33 mouse cellular contexts compared by ENCODE assay signal in genomic region chr3:100636255-100636654, GRCm38 (mm10). TPM values are rescaled to one million over a fixed set of nuclear protein-coding genes. Genes with fewer than 3 reads are reported as not detected.
DNase-seq lines count a peak whose midpoint lies in the region; ATAC-seq and TF ChIP-seq lines count a peak whose summit lies in the region.
"Had no signal": no experiment of that assay in that cellular context is flagged by ENCODE, and none has a peak within 500 bp of the region (broad histone marks: within the 10 kb centered on the region; RNA-seq: fewer than 3 reads in every experiment).

No protein-coding gene starts in this region.

- no peak for TF ChIP-seq CTCF in MEL (IDR thresholded peaks at IDR 0.05 in 2 of 3, conservative IDR thresholded peaks at IDR 0.05 in 1 of 3; ENCODE audit: control insufficient read depth in 1 of 3, insufficient read depth in 1 of 3, low read depth in 2 of 3, low read length in 3 of 3, poor library complexity in 1 of 3, severe bottlenecking in 1 of 3)

- no peaks in the 10 kb centered on the region for H3K27me3 ChIP-seq in liver, embryonic 16.5 days (ENCODE audit: control insufficient read depth, insufficient read depth, low read depth, low read length)
- no peaks in the 10 kb centered on the region for H3K27me3 ChIP-seq in liver, embryonic 12.5 days (replicated peaks)
- H3K27me3 ChIP-seq in MEL (ENCODE audit: control insufficient read depth in 1 of 2, insufficient read depth in 2 of 2, low read length in 2 of 2), result no peaks in the 10 kb centered on the region
- H3K27me3 ChIP-seq: hindbrain, embryonic 12.5 days; intestine, embryonic 15.5 days; limb, embryonic 12.5 days; neural tube, embryonic 12.5 days had no signal

- H3K4me2 ChIP-seq in liver, embryonic 16.5 days (ENCODE audit: low read depth, low read length), result no peak overlapping the region
- H3K4me2 ChIP-seq in liver, embryonic 12.5 days, result no peak overlapping the region
- H3K4me2 ChIP-seq: heart, embryonic 11.5 days; hindbrain, embryonic 12.5 days; intestine, embryonic 15.5 days; limb, embryonic 12.5 days; neural tube, embryonic 12.5 days had no signal

- no peak overlapping the region for H3K4me3 ChIP-seq in liver, embryonic 16.5 days (ENCODE audit: low read depth, low read length)
- no peak overlapping the region for H3K4me3 ChIP-seq in liver, embryonic 12.5 days
- no peak overlapping the region for H3K4me3 ChIP-seq in MEL (ENCODE audit: control insufficient read depth in 1 of 2, insufficient read depth in 1 of 2, low read depth in 2 of 2, low read length in 2 of 2)
- H3K4me3 ChIP-seq: gastrocnemius, adult 2 months; hindbrain, embryonic 12.5 days; intestine, embryonic 15.5 days; limb, embryonic 12.5 days; midbrain, embryonic 10.5 days; myocyte; neural tube, embryonic 12.5 days had no signal

- TF ChIP-seq EP300 in MEL (IDR thresholded peaks at IDR 0.05; ENCODE audit: low read depth in 1 of 2, low read length in 2 of 2), result no peak

- peak; percentile 11 for DNase-seq in MEL (ENCODE audit: low read depth, low spot score)
- peak; percentile 38 for DNase-seq in brain, adult 2 months (ENCODE audit: low read depth, low spot score)
- no peak for DNase-seq in embryo, embryonic 9.5 days (ENCODE audit: extremely low spot score)
- DNase-seq in thymus, postnatal 36 days, result no peak
- DNase-seq in layer of hippocampus, adult 9-10 months (ENCODE audit: low spot score), result no peak
- DNase-seq: adrenal gland, postnatal 10 days; cerebellum, adult 11-12 months; cerebellum, adult 9-11 months; gastrocnemius, adult 2 months; gastrocnemius, postnatal 36 days; heart, adult 18-20 months; heart, postnatal 36 days; kidney, adult 2 months; kidney, postnatal 4 days; layer of hippocampus, postnatal 36 days; lung, adult 2 months; lung, postnatal 10 days; right cerebral cortex, adult 18-20 months; right cerebral cortex, postnatal 4 days; thymus, postnatal 14 days had no signal

- H3K79me2 ChIP-seq in MEL (ENCODE audit: control insufficient read depth, insufficient read depth, low read length, poor library complexity), result no peaks in the 10 kb centered on the region

- 59% methylated on average over 2 of the region's 2 CpGs for WGBS in liver, embryonic 16.5 days (ENCODE audit: insufficient replicate concordance)
- 56% methylated on average over 2 of the region's 2 CpGs for WGBS in liver, embryonic 12.5 days (ENCODE audit: insufficient replicate concordance)

- ATAC-seq in liver, embryonic 16.5 days (ENCODE audit: low read depth), result 0 out of 2 replicates have a peak, but pooled peaks have one; percentile 39
- ATAC-seq in liver, embryonic 12.5 days, result no peak
- ATAC-seq: forebrain, embryonic 14.5 days; hindbrain, postnatal 0 days; intestine, embryonic 15.5 days had no signal

- TF ChIP-seq RAD21 in MEL (IDR thresholded peaks at IDR 0.05; ENCODE audit: low read depth, low read length), result no peak

- TF ChIP-seq POLR2A in MEL (IDR thresholded peaks at IDR 0.05; ENCODE audit: control insufficient read depth in 1 of 2, insufficient read depth in 1 of 2, low read depth in 1 of 2, low read length in 2 of 2, poor library complexity in 1 of 2), result no peak

- no peak overlapping the region for H3K27ac ChIP-seq in liver, embryonic 16.5 days (ENCODE audit: low read length)
- H3K27ac ChIP-seq in liver, embryonic 12.5 days, result no peak overlapping the region
- H3K27ac ChIP-seq in MEL (ENCODE audit: control insufficient read depth, low read depth, low read length), result no peak overlapping the region
- H3K27ac ChIP-seq: gastrocnemius, adult 2 months; hindbrain, embryonic 12.5 days; hindbrain, postnatal 0 days; intestine, embryonic 15.5 days; kidney, postnatal 0 days; limb, embryonic 12.5 days; macrophage; midbrain, embryonic 10.5 days; neural tube, embryonic 12.5 days had no signal

- no peaks in the 10 kb centered on the region for H3K36me3 ChIP-seq in liver, embryonic 16.5 days (ENCODE audit: control insufficient read depth, insufficient read depth)
- H3K36me3 ChIP-seq in liver, embryonic 12.5 days, result peaks cover 15% of the 10 kb centered on the region
- no peaks in the 10 kb centered on the region; a peak in 4 of 4 replicates for H3K36me3 ChIP-seq in MEL (ENCODE audit: control insufficient read depth in 1 of 2, insufficient read depth in 2 of 2, low read length in 2 of 2)
- H3K36me3 ChIP-seq: hindbrain, embryonic 12.5 days; intestine, embryonic 15.5 days had no signal

- H3K9ac ChIP-seq in liver, embryonic 16.5 days (ENCODE audit: low read depth, low read length), result no peak overlapping the region
- no peak overlapping the region for H3K9ac ChIP-seq in liver, embryonic 12.5 days
- H3K9ac ChIP-seq in MEL (ENCODE audit: control insufficient read depth, low read depth, low read length, poor library complexity, severe bottlenecking), result no peak overlapping the region
- H3K9ac ChIP-seq: hindbrain, embryonic 12.5 days; intestine, embryonic 15.5 days; limb, embryonic 12.5 days; neural tube, embryonic 12.5 days had no signal

- no peaks in the 10 kb centered on the region for H3K9me3 ChIP-seq in liver, embryonic 16.5 days (replicated peaks; ENCODE audit: control insufficient read depth, low read length)
- no peaks in the 10 kb centered on the region for H3K9me3 ChIP-seq in liver, embryonic 12.5 days (replicated peaks)
- H3K9me3 ChIP-seq in MEL (replicated peaks; ENCODE audit: insufficient read depth, low read length), result no peaks in the 10 kb centered on the region
- H3K9me3 ChIP-seq: hindbrain, embryonic 12.5 days; intestine, embryonic 15.5 days; limb, embryonic 12.5 days; midbrain, embryonic 10.5 days; neural tube, embryonic 12.5 days had no signal

- no peaks in the 10 kb centered on the region for H3K4me1 ChIP-seq in liver, embryonic 16.5 days (ENCODE audit: control insufficient read depth, low read depth, low read length)
- H3K4me1 ChIP-seq in liver, embryonic 12.5 days, result peaks cover 3% of the 10 kb centered on the region; the same call in 1 of the 2 replicates
- no peaks in the 10 kb centered on the region for H3K4me1 ChIP-seq in MEL (ENCODE audit: control insufficient read depth in 1 of 2, insufficient read depth in 2 of 2, low read length in 2 of 2)
- H3K4me1 ChIP-seq: hindbrain, embryonic 12.5 days; intestine, embryonic 15.5 days; limb, embryonic 12.5 days; midbrain, embryonic 10.5 days; neural tube, embryonic 12.5 days had no signal

TF ChIP-seq in MEL, 35 proteins besides CTCF, POLR2A, EP300 and RAD21:
- no peak for TF ChIP-seq SIN3A (IDR thresholded peaks at IDR 0.05; ENCODE audit: low read length)
TF ChIP-seq in MEL: peak in this region for 0.

RNA-seq across cellular contexts. Expression of gene Man1a2, which starts 49.0 kb away (rescaled TPM):
- 20.5 and 21.2 TPM in 2 replicates for polyA plus RNA-seq in liver, embryonic 16.5 days (2015; fragmentation: Nextera tagmentation; extraction: Ambion mirVana)
- polyA plus RNA-seq in liver, embryonic 12.5 days (2016; fragmentation: Nextera tagmentation; extraction: Ambion mirVana), result 61.2 and 65.0 TPM in 2 replicates
- total RNA-seq in MEL (2012; rRNA removed), result 33.2 and 33.3 TPM in 2 replicates
- 100 to 1,000 TPM in 1 of 2 experiments, 10 to 100 TPM in 1; 27.1 to 261 TPM for polyA plus RNA-seq in MEL (2012; ENCODE audit: insufficient read depth in 1 of 2, insufficient read length in 2 of 2, low read depth in 1 of 2, low replicate concordance in 2 of 2, missing spikeins in 1 of 2)

Comparison
In these comparisons a context has a peak if more than half of its experiments do, and no peak if none do; other contexts are left out.
1. DNase-seq: peak in MEL (single experiment) and brain, adult 2 months (single experiment); none in embryo, embryonic 9.5 days (single experiment), thymus, postnatal 36 days (0 of 2) and layer of hippocampus, adult 9-10 months (single experiment).